Mouse (Mus musculus) adrenal gland, postnatal 25 days (tissue): Measurements from ENCODE around the gene Gm9970. TPM values are rescaled to one million over a fixed set of nuclear protein-coding genes. Genes with fewer than 3 reads are reported as not detected.

ENCODE experiments used
- DNase-seq: peaks from one replicate; pipeline ENCODE4 v3.0.0; 2021; ENCODE audit warnings: mixed read lengths
- total RNA-seq: library from RNA; stranded (reverse); gene quantifications from 2 replicates; pipeline ENCODE4 v1.2.3, GENCODE M21; 2021

Gene Gm9970
- total RNA-seq, 1 experiment from 2014 or later = not detected

DNA sequence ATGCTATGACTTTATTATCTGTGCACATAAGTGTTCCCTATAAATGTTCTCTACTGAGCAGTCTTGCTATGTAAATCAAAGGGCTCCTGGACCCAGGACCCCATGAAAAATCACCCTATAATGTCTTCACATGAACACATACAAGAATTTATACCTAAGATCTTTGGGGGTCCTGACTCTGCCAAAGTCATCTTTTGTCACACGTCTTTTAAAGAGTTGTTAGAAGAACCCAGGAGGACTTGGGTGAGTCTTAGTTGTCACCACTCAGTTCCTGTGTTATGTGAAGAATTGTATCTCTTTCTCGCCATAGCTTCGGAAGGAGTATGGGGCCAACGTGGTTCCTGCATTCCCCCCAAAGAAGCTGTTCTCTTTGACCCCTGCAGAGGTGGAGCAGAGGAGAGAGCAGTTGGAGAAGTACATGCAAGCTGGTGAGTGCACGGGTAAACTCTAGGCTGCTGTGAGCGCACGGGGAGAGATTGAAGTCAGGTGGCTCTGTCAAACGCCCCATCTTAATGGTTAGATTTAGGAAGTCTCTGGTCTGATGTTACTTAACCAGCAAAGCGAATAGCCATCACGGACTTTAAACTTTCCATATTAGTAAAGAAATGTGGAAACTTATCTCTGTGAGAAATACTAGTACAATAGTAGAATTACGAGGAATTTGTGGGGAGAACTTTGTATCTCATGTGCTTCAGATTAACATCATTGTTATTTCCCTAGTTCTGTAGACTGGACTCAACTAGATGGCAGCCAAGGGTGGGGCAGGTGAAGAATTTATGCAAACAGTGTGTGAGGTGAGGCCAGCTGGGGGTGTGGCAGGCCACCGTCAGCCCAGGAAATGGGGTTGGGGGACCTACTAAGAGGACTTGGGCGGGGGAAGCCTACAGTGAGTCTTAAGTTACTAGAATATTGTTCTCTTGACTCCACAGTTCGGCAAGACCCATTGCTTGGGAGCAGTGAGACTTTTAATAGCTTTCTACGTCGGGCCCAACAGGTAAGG, 46.2 kb downstream of the Gm9970 start:
- no peak for DNase-seq

DNA sequence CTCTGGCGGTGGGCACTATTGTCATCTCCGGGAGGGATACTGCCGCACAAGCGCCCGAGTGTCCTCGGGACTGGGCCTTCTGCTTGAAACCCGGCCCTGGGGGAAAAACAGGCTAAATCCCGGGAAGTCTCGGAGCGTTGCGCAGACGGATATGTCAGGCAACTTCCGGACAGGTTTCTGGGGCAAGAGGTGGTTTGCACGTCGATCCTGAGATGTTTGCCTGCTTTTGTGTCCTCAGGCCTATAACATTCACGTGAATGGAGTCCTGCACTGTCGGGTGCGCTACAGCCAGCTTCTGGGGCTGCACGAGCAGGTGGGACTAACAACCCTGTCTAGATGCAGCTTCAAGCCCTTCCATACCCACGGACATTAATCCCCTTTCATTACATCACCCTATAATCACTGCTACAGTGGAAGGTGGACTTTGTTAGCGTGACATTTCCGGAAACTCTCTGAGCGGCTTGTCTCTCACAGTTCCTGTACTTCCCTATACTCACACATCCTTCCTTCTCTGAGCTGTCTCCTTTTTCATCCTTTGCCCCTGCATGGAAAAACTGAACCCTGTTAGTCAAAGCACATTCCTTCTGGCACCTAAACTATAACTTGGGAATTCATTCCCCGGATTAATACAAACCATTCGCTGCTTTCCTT, 47.3 kb downstream of the Gm9970 start:
- DNase-seq = no peak

DNA sequence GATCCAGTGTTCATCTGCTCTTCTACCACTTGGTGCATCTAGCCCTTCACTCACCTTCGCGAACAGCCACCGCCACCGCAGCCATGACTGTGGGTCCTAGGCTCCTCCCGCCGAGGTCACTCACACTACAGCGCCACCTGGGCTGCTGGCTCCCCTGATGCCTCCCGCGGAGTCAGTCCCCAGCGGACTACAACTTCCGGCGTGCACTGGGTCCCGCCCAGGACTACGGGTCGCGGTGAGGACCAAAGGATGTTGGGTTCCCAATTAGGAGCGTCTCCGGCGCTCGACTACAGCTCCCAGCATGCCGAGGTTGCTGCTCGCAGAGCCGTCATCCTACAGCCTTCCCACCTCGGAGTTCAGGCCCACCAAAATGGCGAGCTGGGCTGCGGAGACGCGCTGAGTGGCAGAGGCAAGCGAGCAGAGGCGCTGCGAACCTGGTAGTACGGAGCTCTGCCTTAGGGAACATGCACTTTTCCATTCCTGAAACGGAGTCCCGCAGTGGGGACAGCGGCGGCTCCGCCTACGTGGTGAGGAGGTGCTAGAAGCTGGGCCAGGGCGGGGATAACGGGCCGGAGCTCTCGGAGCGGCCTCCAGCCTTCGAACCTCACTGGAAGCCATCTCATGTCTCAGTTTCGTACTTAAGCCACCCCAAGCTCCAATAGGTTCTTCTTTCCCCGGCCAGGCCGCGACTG, 47.9 kb downstream of the Gm9970 start, which contains the start of the genes Snx17 and Eif2b4:
Gene Snx17 (plus strand): TSS at position 289 of the 692 bp plus-strand sequence.
Gene Eif2b4 (minus strand): TSS at position 492 of the 692 bp plus-strand sequence.
- DNase-seq = peak; percentile 99

DNA sequence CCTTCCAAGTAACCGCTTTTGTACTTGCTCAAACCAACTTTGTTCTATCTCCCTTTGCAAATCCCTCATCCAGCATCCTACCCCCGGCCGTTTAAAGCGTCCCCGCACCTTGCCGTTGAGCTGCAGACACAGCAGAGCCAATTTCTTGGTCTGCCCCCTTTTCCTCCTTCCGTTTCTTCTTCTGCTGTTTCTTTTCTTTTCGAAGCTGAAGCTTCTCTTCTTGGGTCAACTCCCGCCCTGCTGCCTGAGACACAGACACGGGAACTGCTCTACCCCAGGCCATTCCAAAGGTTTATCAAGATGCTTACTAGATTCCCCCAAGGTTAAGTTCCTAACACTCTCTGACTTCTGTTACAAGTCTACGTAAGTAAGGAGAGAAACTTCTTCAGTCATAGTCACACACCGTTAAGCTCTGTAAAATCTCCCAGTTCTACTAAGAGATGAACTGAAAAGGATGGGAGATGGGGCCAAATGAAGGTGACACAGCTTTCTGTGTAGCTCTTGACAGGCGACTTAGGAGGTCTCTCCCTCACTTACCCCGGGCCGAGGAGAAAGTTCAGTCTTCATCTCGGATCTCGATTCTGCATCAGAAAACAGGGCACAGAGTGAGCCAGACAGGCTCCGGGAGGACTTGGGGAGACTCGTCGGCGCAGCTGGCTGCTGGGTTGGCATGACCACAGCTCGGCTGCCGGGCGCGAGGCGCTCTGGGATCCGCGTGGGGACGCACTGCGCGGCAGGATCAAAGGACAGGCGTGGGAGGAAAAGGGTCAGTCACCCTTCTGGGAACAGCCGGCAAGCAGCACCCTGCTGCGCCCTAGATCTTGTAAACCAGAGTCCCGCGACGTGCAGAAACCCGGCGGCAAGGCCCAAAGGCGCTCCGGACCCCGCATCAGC, 48.7 kb downstream of the Gm9970 start:
- DNase-seq = peak; percentile 79

Other genes with a start within 250 kb of the Gm9970 start
- gene Atraid, start 192.9 kb downstream of the Gm9970 start, total RNA-seq = 136 and 139 TPM in 2 replicates
- 26.4 and 32.1 TPM in 2 replicates for gene Slc5a6, start 192.3 kb downstream of the Gm9970 start, total RNA-seq
- 28.3 and 29.1 TPM in 2 replicates for gene Cad, start 186.5 kb downstream of the Gm9970 start, total RNA-seq
- not detected in 2 replicates for gene Dnajc5g, start 134.9 kb downstream of the Gm9970 start, total RNA-seq
- not detected in 2 replicates for gene Slc30a3, start 133.0 kb downstream of the Gm9970 start, total RNA-seq
- not detected in 2 replicates for gene Trim54, start 124.5 kb downstream of the Gm9970 start, total RNA-seq
- not detected in 2 replicates for gene Ucn, start 102.4 kb downstream of the Gm9970 start, total RNA-seq
- 60.3 and 66.6 TPM in 2 replicates for gene Mpv17, start 87.0 kb downstream of the Gm9970 start, total RNA-seq
- gene Gm29609, start 61.3 kb downstream of the Gm9970 start, total RNA-seq = 3.2 and 3.5 TPM in 2 replicates
- 67.1 and 82.5 TPM in 2 replicates for gene Gtf3c2, start 61.1 kb downstream of the Gm9970 start, total RNA-seq
- gene Snx17, start 48.0 kb downstream of the Gm9970 start, total RNA-seq = 97.6 and 99.5 TPM in 2 replicates
- gene Eif2b4, start 47.8 kb downstream of the Gm9970 start, total RNA-seq = 45.2 and 52.6 TPM in 2 replicates
- 28.4 and 34.3 TPM in 2 replicates for gene Zfp513, start 38.9 kb downstream of the Gm9970 start, total RNA-seq
- 105 and 137 TPM in 2 replicates for gene Ppm1g, start 20.5 kb downstream of the Gm9970 start, total RNA-seq
- gene Nrbp1, start 368 bp downstream of the Gm9970 start, total RNA-seq = 80.5 and 107 TPM in 2 replicates
- 5.2 and 5.3 TPM in 2 replicates for gene Krtcap3, start 10.5 kb upstream of the Gm9970 start, total RNA-seq
- 39.9 and 46.1 TPM in 2 replicates for gene Ift172, start 49.9 kb upstream of the Gm9970 start, total RNA-seq
- 4.1 and 6.7 TPM in 2 replicates for gene Fndc4, start 54.8 kb upstream of the Gm9970 start, total RNA-seq
- 0.55 and 0.95 TPM in 2 replicates for gene Gckr, start 56.2 kb upstream of the Gm9970 start, total RNA-seq
- gene Zfp512, start 211.2 kb upstream of the Gm9970 start, total RNA-seq = 25.4 and 29.5 TPM in 2 replicates
- gene 4930548H24Rik, start 244.5 kb upstream of the Gm9970 start, total RNA-seq = not detected in 2 replicates